Mouse (Mus musculus): ENCODE measurements at regions not wholly inside any gene's neighbourhood (a gene's known extent, or its start where the extent isn't known, plus 50 kb on each side); places are given as distances from the start of the nearest gene placed in this dataset.

DNA sequence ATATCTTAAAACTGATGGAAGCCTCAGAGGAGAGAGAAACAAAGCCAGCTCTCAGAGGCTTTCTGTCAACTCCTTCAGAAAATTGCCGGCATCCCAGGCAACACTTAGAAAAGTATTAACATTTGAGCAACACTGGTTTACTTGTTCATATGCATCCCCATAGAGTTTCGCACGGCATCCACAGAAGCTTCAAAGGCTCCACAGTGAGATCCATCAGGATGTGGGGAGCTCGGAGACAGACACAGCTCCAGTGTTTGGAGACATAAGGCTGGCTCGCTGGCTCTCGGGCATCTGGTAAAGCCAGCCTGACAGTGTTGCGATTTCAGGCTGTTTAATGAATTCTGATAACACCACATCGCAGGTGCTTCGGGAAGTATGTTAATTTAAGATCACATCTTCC is 324.7 kb upstream of the Spred2 start:
- no peaks in the 10 kb centered on the region for H3K27me3 ChIP-seq (ENCODE audit: control insufficient read depth, insufficient read depth, low read length)
- no peaks in the 10 kb centered on the region for H3K36me3 ChIP-seq (ENCODE audit: control insufficient read depth, insufficient read depth, low read length)
- H3K9ac ChIP-seq (ENCODE audit: low read depth, low read length): no peak overlapping the region
- H3K27ac ChIP-seq: no peak overlapping the region
- no peak for DNase-seq
- 84% methylated on average over 9 of the region's 9 CpGs for WGBS
- peaks cover 1% of the 10 kb centered on the region; the same call in 1 of the 2 replicates for H3K4me1 ChIP-seq (ENCODE audit: control insufficient read depth, insufficient read depth, low read length)
- intact Hi-C loops (cut with DNase I): no loop called here
- TF ChIP-seq CTCF (IDR thresholded peaks at IDR 0.05) (no peak), EP300 (IDR thresholded peaks at IDR 0.05; ENCODE audit: insufficient read depth, low read depth, low read length) (no peak), POLR2A (IDR thresholded peaks at IDR 0.05; ENCODE audit: insufficient read depth, low read depth, low read length) (no peak)
- H3K79me2 ChIP-seq (replicated peaks; ENCODE audit: control insufficient read depth, insufficient read depth, low read length): no peaks in the 10 kb centered on the region
- H3K4me3 ChIP-seq: no peak overlapping the region

GRCm38 (mm10) chr11:19601216-19601938 is 322.8 kb upstream of the Spred2 start:
- Histone ChIP-seq H3K9ac (ENCODE audit: low read depth, low read length) (no peak overlapping the region), H3K79me2 (replicated peaks; ENCODE audit: control insufficient read depth, insufficient read depth, low read length) (no peaks in the 10 kb centered on the region), H3K27ac (no peak overlapping the region), H3K4me1 (ENCODE audit: control insufficient read depth, insufficient read depth, low read length) (peaks cover 1% of the 10 kb centered on the region; the same call in 1 of the 2 replicates), H3K36me3 (ENCODE audit: control insufficient read depth, insufficient read depth, low read length) (no peaks in the 10 kb centered on the region), H3K27me3 (ENCODE audit: control insufficient read depth, insufficient read depth, low read length) (no peaks in the 10 kb centered on the region), H3K4me3 (no peak overlapping the region)
- intact Hi-C loops (cut with DNase I): no loop called here
- DNase-seq: peak; percentile 62 to 76
- no peak for TF ChIP-seq CTCF (IDR thresholded peaks at IDR 0.05)
- no peak for TF ChIP-seq EP300 (IDR thresholded peaks at IDR 0.05; ENCODE audit: insufficient read depth, low read depth, low read length)
- no peak for TF ChIP-seq POLR2A (IDR thresholded peaks at IDR 0.05; ENCODE audit: insufficient read depth, low read depth, low read length)
- WGBS: 73% methylated on average over 15 of the region's 15 CpGs

- Histone ChIP-seq H3K27ac (no peak overlapping the region), H3K4me3 (no peak overlapping the region), H3K79me2 (replicated peaks; ENCODE audit: control insufficient read depth, insufficient read depth, low read length) (no peaks in the 10 kb centered on the region), H3K27me3 (ENCODE audit: control insufficient read depth, insufficient read depth, low read length) (no peaks in the 10 kb centered on the region), H3K9ac (ENCODE audit: low read depth, low read length) (no peak overlapping the region), H3K4me1 (ENCODE audit: control insufficient read depth, insufficient read depth, low read length) (peaks cover 1% of the 10 kb centered on the region; the same call in 1 of the 2 replicates), H3K36me3 (ENCODE audit: control insufficient read depth, insufficient read depth, low read length) (no peaks in the 10 kb centered on the region)
- WGBS: 73% methylated on average over 5 of the region's 5 CpGs
- TF ChIP-seq EP300 (IDR thresholded peaks at IDR 0.05; ENCODE audit: insufficient read depth, low read depth, low read length): no peak
- TF ChIP-seq CTCF (IDR thresholded peaks at IDR 0.05): no peak
- TF ChIP-seq POLR2A (IDR thresholded peaks at IDR 0.05; ENCODE audit: insufficient read depth, low read depth, low read length): no peak
- intact Hi-C loops (cut with DNase I): no loop called here
- peak in 1 of 2 experiments; percentile 8 for DNase-seq
These were observed 321.7 kb upstream of the Spred2 start for GRCm38 (mm10) chr11:19602496-19602895.

GRCm38 (mm10) chr11:19605602-19606001 is 318.6 kb upstream of the Spred2 start:
- Histone ChIP-seq H3K27ac (no peak overlapping the region), H3K4me3 (no peak overlapping the region), H3K36me3 (ENCODE audit: control insufficient read depth, insufficient read depth, low read length) (no peaks in the 10 kb centered on the region), H3K9ac (ENCODE audit: low read depth, low read length) (no peak overlapping the region), H3K4me1 (ENCODE audit: control insufficient read depth, insufficient read depth, low read length) (peaks cover 1% of the 10 kb centered on the region; the same call in 1 of the 2 replicates), H3K27me3 (ENCODE audit: control insufficient read depth, insufficient read depth, low read length) (no peaks in the 10 kb centered on the region), H3K79me2 (replicated peaks; ENCODE audit: control insufficient read depth, insufficient read depth, low read length) (no peaks in the 10 kb centered on the region)
- no peak for DNase-seq
- intact Hi-C loops (cut with DNase I): no loop called here
- TF ChIP-seq POLR2A (IDR thresholded peaks at IDR 0.05; ENCODE audit: insufficient read depth, low read depth, low read length) (no peak), EP300 (IDR thresholded peaks at IDR 0.05; ENCODE audit: insufficient read depth, low read depth, low read length) (no peak), CTCF (IDR thresholded peaks at IDR 0.05) (no peak)
- 90% methylated on average over 4 of the region's 4 CpGs for WGBS

DNA sequence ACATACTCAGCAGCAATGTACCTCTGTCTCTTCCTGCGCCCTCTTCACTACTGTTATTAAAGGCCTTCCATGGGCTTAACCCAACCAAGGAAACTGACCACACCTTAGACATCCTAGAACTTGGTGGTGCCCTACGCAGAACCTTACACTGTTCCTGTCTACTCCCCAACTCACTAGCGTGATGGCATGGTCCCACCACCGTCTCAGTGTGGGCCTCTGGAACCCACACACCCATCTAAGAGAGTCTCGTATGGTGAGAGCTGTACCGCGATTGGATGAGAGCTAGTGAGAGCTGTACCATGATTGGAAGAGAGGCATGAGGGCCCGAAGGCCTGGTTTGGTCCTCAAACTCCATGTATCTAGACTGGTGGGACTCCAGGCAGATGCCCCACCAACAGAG is 317.2 kb upstream of the Spred2 start:
- Histone ChIP-seq H3K36me3 (ENCODE audit: control insufficient read depth, insufficient read depth, low read length) (no peaks in the 10 kb centered on the region), H3K4me1 (ENCODE audit: control insufficient read depth, insufficient read depth, low read length) (peaks cover 1% of the 10 kb centered on the region; the same call in 1 of the 2 replicates), H3K27me3 (ENCODE audit: control insufficient read depth, insufficient read depth, low read length) (no peaks in the 10 kb centered on the region), H3K27ac (no peak overlapping the region), H3K79me2 (replicated peaks; ENCODE audit: control insufficient read depth, insufficient read depth, low read length) (no peaks in the 10 kb centered on the region), H3K4me3 (no peak overlapping the region), H3K9ac (ENCODE audit: low read depth, low read length) (no peak overlapping the region)
- DNase-seq: no peak
- WGBS: 96% methylated on average over 8 of the region's 8 CpGs
- TF ChIP-seq CTCF (IDR thresholded peaks at IDR 0.05) (no peak), POLR2A (IDR thresholded peaks at IDR 0.05; ENCODE audit: insufficient read depth, low read depth, low read length) (no peak), EP300 (IDR thresholded peaks at IDR 0.05; ENCODE audit: insufficient read depth, low read depth, low read length) (no peak)
- intact Hi-C loops (cut with DNase I): no loop called here

DNA sequence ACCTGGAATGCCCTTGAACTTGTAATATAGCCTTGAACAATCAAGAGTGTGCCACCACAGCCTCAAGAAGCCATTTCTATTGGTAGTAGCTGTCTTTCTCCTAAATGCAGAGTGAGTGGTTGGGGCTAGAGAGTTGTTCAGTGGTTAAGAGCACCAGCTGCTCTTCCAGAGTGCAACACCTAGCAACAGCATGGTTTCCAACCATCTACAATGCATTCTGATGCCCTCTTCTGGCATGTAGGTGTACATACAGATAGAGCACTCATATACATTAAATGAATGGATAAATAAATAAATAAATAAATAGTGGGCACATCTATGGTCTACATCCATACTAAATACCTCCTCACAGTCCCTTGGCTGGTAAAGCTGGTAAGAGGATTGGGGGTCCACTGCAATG is 316.2 kb upstream of the Spred2 start:
- H3K36me3 ChIP-seq (ENCODE audit: control insufficient read depth, insufficient read depth, low read length): no peaks in the 10 kb centered on the region
- no peak overlapping the region for H3K4me3 ChIP-seq
- H3K27me3 ChIP-seq (ENCODE audit: control insufficient read depth, insufficient read depth, low read length): no peaks in the 10 kb centered on the region
- DNase-seq: no peak
- TF ChIP-seq CTCF (IDR thresholded peaks at IDR 0.05) (no peak), EP300 (IDR thresholded peaks at IDR 0.05; ENCODE audit: insufficient read depth, low read depth, low read length) (no peak), POLR2A (IDR thresholded peaks at IDR 0.05; ENCODE audit: insufficient read depth, low read depth, low read length) (no peak)
- intact Hi-C loops (cut with DNase I): no loop called here
- no peak overlapping the region for H3K27ac ChIP-seq
- no peaks in the 10 kb centered on the region for H3K4me1 ChIP-seq (ENCODE audit: control insufficient read depth, insufficient read depth, low read length)
- H3K79me2 ChIP-seq (replicated peaks; ENCODE audit: control insufficient read depth, insufficient read depth, low read length): no peaks in the 10 kb centered on the region
- no peak overlapping the region for H3K9ac ChIP-seq (ENCODE audit: low read depth, low read length)
